Mouse (Mus musculus) ES-E14 (cell line): ENCODE results near the gene Cd82. TPM values are rescaled to one million over a fixed set of nuclear protein-coding genes. Genes with fewer than 3 reads are reported as not detected.

Experiments
- DNase-seq: peaks from one replicate; pipeline ENCODE4 v3.0.0-alpha.2; 2013; ENCODE audit warnings: low read depth, low spot score
- H3K27ac ChIP-seq: 2 replicates; pipeline ENCODE4 v1.5.1; 2012; ENCODE audit warnings: low read depth, mild to moderate bottlenecking, low read length, moderate library complexity, mixed read lengths; ENCODE audit not compliant: poor library complexity, insufficient read depth, severe bottlenecking
- H3K36me3 ChIP-seq: 2 replicates; pipeline ENCODE4 v1.6.1; 2012; ENCODE audit warnings: mild to moderate bottlenecking, low read length, moderate library complexity, mixed read lengths; ENCODE audit not compliant: control insufficient read depth, poor library complexity, insufficient read depth, severe bottlenecking
- H3K4me1 ChIP-seq, 2 experiments: fragments of 150-350 bp in 1 of 2; sonication (generic) in 1 of 2; 2 replicates each; pipeline ENCODE4 v1.6.1; 2012; ENCODE audit warnings: low read length in 2 of 2, mild to moderate bottlenecking in 1 of 2, mixed read lengths in 1 of 2; ENCODE audit not compliant: control insufficient read depth in 2 of 2, insufficient read depth in 2 of 2, poor library complexity in 1 of 2
- H3K4me3 ChIP-seq, 2 experiments: fragments of 150-350 bp in 1 of 2; sonication (generic) in 1 of 2; 2 replicates each; pipeline ENCODE4 v1.5.1; 2012; ENCODE audit warnings: low read length in 2 of 2, low read depth in 1 of 2, mild to moderate bottlenecking in 1 of 2, mixed read lengths in 1 of 2; ENCODE audit not compliant: insufficient read depth in 1 of 2, poor library complexity in 1 of 2, severe bottlenecking in 1 of 2
- H3K9ac ChIP-seq: 2 replicates; pipeline ENCODE4 v1.6.1; 2012; ENCODE audit warnings: low read depth, mild to moderate bottlenecking, low read length, mixed read lengths; ENCODE audit not compliant: poor library complexity, insufficient read depth, severe bottlenecking
- H3K9me3 ChIP-seq: fragments of 150-350 bp; sonication (generic); 2 replicates; pipeline ENCODE4 v1.6.1; 2012; ENCODE audit warnings: low read depth, mild to moderate bottlenecking, low read length; ENCODE audit not compliant: control insufficient read depth, insufficient read depth
- CHD2 ChIP-seq: IDR thresholded peaks from 2 replicates; pipeline ENCODE4 v1.6.1; 2014; ENCODE audit warnings: mild to moderate bottlenecking, low read depth, low read length, inconsistent platforms
- HCFC1 ChIP-seq: IDR thresholded peaks from 2 replicates; pipeline ENCODE4 v1.6.1; 2012; ENCODE audit warnings: low read length, inconsistent platforms, borderline replicate concordance; ENCODE audit not compliant: insufficient read depth
- MAFK ChIP-seq: IDR thresholded peaks from 2 replicates; pipeline ENCODE4 v1.6.1; 2014; ENCODE audit warnings: mild to moderate bottlenecking, low read depth, low read length, inconsistent platforms; ENCODE audit not compliant: insufficient read depth
- ZC3H11A ChIP-seq: IDR thresholded peaks from 2 replicates; pipeline ENCODE4 v1.6.1; 2012; ENCODE audit warnings: low read depth, mild to moderate bottlenecking, inconsistent platforms, low read length, borderline replicate concordance
- ZNF384 ChIP-seq: IDR thresholded peaks from 2 replicates; pipeline ENCODE4 v1.6.1; 2012; ENCODE audit warnings: low read depth, low read length, inconsistent platforms
- in situ Hi-C, 2 experiments: fragments of 600-800 bp; cut with MboI; formaldehyde crosslinking; loops; one replicate each; pipeline ENCODE4 v1.15.1; 2025; ENCODE audit warnings: low sequenced_read_pairs in 2 of 2, inconsistent platforms in 1 of 2; ENCODE audit not compliant: unreplicated experiment in 2 of 2
- total RNA-seq: library from RNA; depleted of rRNA; stranded (reverse); fragments of 300-350 nt; gene quantifications from 2 replicates; pipeline ENCODE4 v1.2.3, GENCODE M21; 2012

Cd82 gene
- total RNA-seq, 1 experiment, result 3.2 TPM

DNA sequence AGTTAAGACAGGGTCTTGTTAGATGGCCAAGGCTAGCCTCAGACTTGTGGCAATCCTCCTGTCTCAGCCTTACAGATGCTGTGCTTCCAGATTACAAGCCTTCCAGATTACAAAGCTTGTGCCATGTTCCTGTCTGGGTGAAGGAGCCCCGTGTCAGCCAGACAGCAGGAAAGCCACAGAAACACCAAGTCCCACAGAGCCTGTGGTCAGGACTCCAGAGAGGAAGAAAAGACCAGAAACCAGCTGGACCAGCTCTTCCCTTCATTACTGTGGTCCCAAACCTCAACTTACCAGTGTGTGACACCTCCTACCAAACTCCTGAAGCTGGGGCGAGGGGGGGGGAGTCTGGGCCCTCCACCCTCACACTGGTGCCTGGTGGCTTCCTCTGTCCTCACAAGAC lies 13.3 kb downstream of the Cd82 start:
- H3K4me1 ChIP-seq, result no peaks in the 10 kb centered on the region; a peak in 1 of 4 replicates
- H3K4me3 ChIP-seq, result no peak overlapping the region
- TF ChIP-seq ZNF384, result no peak
- TF ChIP-seq MAFK, result no peak
- TF ChIP-seq CHD2, result no peak
- TF ChIP-seq ZC3H11A, result no peak
- no peak for TF ChIP-seq HCFC1
- H3K9me3 ChIP-seq, result no peaks in the 10 kb centered on the region
- DNase-seq, result no peak
- no peak overlapping the region for H3K27ac ChIP-seq
- H3K36me3 ChIP-seq, result no peaks in the 10 kb centered on the region
- in situ Hi-C loops, result no loop called here
- no peak overlapping the region for H3K9ac ChIP-seq

DNA sequence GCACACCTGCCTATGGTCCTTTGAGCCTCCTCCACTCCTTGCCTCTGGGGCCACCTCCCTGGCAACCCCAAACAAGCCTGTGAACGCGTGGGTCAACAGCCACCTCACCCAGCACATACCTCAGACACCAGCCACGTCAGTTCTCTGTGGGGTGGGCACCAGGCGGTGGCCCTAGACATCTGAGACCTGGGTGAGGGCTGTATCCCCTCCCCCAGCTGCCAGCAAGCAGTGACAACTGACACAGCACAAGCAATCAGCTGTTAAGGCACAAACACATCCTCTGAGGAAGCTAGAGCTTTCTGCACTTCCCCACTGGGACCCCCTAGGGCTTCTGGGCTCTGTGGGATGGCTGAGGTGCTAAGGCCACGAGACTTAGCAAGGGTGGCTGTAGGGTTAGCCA lies 14.2 kb downstream of the Cd82 start:
- H3K9ac ChIP-seq, result no peak overlapping the region
- H3K4me1 ChIP-seq, result no peaks in the 10 kb centered on the region; a peak in 1 of 4 replicates
- no peaks in the 10 kb centered on the region for H3K36me3 ChIP-seq
- H3K4me3 ChIP-seq, result no peak overlapping the region
- in situ Hi-C loops, result no loop called here
- no peak for DNase-seq
- H3K27ac ChIP-seq, result no peak overlapping the region
- H3K9me3 ChIP-seq, result no peaks in the 10 kb centered on the region
- TF ChIP-seq ZC3H11A, result no peak
- no peak for TF ChIP-seq MAFK
- TF ChIP-seq CHD2, result no peak
- no peak for TF ChIP-seq ZNF384
- TF ChIP-seq HCFC1, result no peak

DNA sequence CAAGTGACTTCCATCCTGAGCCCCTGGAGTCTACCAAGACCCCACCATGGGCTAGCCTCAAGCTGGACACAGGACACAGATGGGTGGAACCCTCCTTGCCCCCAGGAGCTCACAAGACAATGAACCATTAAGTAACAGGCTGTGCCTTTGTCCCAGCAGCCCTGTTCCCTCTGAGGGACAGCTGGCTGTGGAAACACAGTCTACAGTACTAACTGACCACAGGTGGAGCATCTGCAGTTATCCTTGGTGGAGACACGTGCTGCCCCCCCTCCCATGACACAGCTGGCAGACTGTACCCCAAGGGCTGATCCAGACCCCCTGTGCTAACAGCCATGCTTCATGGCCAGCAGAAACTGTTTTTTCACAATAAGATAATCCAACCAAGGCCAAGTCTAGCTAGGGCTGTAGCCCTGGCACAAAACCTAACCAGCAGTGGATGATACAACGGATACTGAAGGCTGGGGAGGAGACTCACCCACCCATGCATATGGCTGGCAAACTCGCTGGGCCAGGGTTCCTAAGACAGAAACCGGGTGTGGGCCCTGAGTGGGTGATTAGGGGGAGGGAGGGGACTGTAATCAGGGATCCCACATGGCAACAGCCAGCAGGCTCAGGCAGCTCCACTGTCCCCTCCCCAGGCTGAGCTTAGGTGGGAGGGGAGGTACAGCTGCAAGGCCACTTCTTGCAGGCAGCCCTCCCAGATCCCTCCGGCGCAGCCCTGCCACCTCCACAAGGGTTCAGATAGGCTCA lies 15.3 kb downstream of the Cd82 start:
- no peak for DNase-seq
- Histone ChIP-seq H3K9ac (no peak overlapping the region), H3K27ac (no peak overlapping the region), H3K9me3 (no peaks in the 10 kb centered on the region), H3K4me3 (no peak overlapping the region), H3K4me1 (no peaks in the 10 kb centered on the region; a peak in 1 of 4 replicates), H3K36me3 (no peaks in the 10 kb centered on the region)
- no peak for TF ChIP-seq ZC3H11A
- TF ChIP-seq ZNF384, result no peak
- TF ChIP-seq HCFC1, result no peak
- no peak for TF ChIP-seq CHD2
- no peak for TF ChIP-seq MAFK
- in situ Hi-C loops, result no loop called here

DNA sequence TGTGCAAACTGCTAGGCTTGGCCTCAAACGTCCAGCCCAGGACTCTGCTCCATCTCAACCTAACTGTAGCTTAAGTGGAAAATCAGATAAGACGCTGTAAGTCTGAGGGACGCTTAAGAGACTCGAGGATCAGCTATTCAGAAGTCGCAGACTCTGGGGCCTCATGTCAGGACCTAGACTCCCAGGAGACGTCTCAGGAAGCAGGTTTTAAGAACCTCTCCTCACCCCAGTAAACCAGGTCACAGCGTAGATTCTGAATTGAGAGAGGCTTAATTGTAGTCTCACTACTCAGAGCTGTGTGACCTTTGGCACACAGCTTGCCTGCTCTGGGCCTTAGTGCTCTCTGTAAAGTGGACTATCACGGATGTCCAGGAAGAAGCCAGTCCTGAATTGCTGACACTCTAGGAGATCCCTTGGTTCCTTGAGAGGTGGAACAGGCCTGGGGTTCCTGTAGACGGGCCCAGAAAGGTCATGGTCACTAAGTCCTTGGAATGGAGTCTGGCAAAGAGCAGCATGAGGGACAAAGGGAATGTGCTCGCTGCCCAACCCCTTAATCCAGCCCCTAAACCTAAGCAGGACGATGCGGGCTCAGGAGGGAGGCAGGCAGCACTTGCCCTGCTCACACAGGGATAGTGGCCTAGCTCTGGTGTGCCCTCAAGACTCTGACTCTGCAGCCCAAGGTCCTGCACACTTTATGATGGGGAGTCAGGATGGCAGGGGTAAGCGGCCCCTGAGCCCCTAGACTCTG lies 16.2 kb downstream of the Cd82 start:
- Histone ChIP-seq H3K9ac (no peak overlapping the region), H3K9me3 (no peaks in the 10 kb centered on the region), H3K27ac (no peak overlapping the region), H3K4me3 (no peak overlapping the region), H3K36me3 (no peaks in the 10 kb centered on the region), H3K4me1 (no peaks in the 10 kb centered on the region; a peak in 1 of 4 replicates)
- TF ChIP-seq CHD2 (no peak), MAFK (no peak), HCFC1 (no peak), ZC3H11A (no peak), ZNF384 (no peak)
- no peak for DNase-seq
- in situ Hi-C loops, result no loop called here
